Mouse (Mus musculus) heart, postnatal 25 days (tissue): ENCODE results near the gene Zfp931. TPM values are rescaled to one million over a fixed set of nuclear protein-coding genes. Genes with fewer than 3 reads are reported as not detected.
"Not testable (repeated sequence)": the region's sequence is repeated elsewhere in the genome, so short reads cannot be mapped to it uniquely, and the experiment has no call there.

ENCODE experiments used
- DNase-seq: peaks from one replicate; pipeline ENCODE4 v3.0.0; 2022; ENCODE audit warnings: low spot score
- intact Hi-C: fragments of 180-260 bp; cut with DNase I; formaldehyde crosslinking; loops from one replicate; pipeline ENCODE4 v1.15.1; 2025
- total RNA-seq, 2 experiments: library from RNA; stranded (reverse); gene quantifications; 2 replicates each; pipeline ENCODE4 v1.2.3; 2021

Zfp931 gene
- total RNA-seq, 2 experiments from 2014 or later = 12.2 to 15.3 TPM

DNA sequence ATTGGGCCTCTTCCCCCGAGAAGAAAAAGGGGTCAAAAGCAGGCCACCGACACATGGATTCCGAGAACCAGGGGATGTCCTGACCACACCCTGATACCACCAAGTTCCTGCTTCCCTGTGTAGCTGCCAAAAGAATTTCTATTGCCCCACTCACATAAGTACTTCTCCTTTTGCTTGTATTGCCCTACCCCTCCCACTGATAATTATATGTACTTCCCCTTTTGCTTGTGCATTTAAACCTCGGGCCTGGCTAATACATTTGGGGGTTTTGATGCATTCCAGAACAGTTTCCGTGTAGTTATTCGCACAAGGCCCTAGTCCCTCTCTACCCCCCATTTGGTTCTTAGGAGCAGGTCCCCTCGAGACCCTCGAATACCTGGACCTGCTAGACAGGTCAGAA lies 57.5 kb downstream of the Zfp931 start:
- not testable (repeated sequence) for DNase-seq

DNA sequence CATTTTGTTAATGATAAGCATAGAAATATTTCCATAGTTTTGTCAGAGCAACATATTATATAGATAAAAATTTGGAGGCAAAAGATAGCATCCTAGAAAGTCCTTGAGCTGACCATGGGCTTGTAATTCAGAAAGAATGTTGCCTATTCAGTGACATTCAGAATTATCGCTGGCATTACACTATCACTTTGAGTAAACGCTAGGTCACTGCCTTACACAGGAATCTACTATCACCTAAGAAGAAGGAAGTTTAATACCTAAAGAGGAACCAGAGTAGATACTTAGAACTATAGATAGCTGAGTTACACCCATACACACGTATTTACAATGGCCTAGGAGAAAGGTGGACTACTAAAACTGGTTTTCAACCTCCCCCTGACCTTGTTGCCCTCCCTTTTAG lies 58.8 kb downstream of the Zfp931 start:
- DNase-seq, intact Hi-C loops: not testable (repeated sequence)

More for the DNA sequence above, 57.5 kb downstream of the Zfp931 start:
- intact Hi-C loops = not testable (repeated sequence)

Other genes starting within 250 kb of the Zfp931 start
- gene Gm14325, start 238.1 kb downstream of the Zfp931 start, total RNA-seq = 10 to 100 TPM; 86.2 to 90.0 TPM
- gene Gm14327, start 181.4 kb downstream of the Zfp931 start, total RNA-seq = 10 to 100 TPM; 39.5 to 49.1 TPM
- gene Zfp972, start 152.9 kb downstream of the Zfp931 start, total RNA-seq = 1 to 10 TPM in 1 of 2 experiments, not detected in 1; 1.5 TPM
- 10 to 100 TPM; 35.6 to 44.2 TPM for gene Gm14326, start 121.2 kb downstream of the Zfp931 start, total RNA-seq
- 100 to 1,000 TPM in 1 of 2 experiments, 10 to 100 TPM in 1; 94.1 to 103 TPM for gene Zfp971, start 55.2 kb downstream of the Zfp931 start, total RNA-seq
- 1 to 10 TPM; 1.4 to 1.5 TPM for gene Phactr3, start 40.5 kb upstream of the Zfp931 start, total RNA-seq